Mouse (Mus musculus) frontal cortex, adult (tissue): Measurements from ENCODE around the gene Cntln.

Source experiments
- ATAC-seq: cut with Nextera tagmentation; 2 replicates; pipeline ENCODE4 v1.9.2; 2017; ENCODE audit warnings: mild to moderate bottlenecking, moderate library complexity, mixed read lengths; ENCODE audit not compliant: low TSS enrichment

Gene Cntln

GRCm38 (mm10) chr4:84884111-84884538 is at the start of gene Cntln:
Gene Cntln, plus strand, starts transcription at chr4:84884309.
- peak; percentile 94 for ATAC-seq

- peak; percentile 92 for ATAC-seq
These were observed 47.1 kb upstream of the Cntln start for GRCm38 (mm10) chr4:84836979-84837378.

GRCm38 (mm10) chr4:84838545-84838944 is 45.6 kb upstream of the Cntln start:
- no peak for ATAC-seq

- no peak for ATAC-seq
These were observed 44.6 kb upstream of the Cntln start for GRCm38 (mm10) chr4:84839466-84839865.

GRCm38 (mm10) chr4:84857588-84857987 is 26.5 kb upstream of the Cntln start:
- no peak for ATAC-seq

GRCm38 (mm10) chr4:84876347-84876746 is 7.8 kb upstream of the Cntln start:
- peak; percentile 94 for ATAC-seq

GRCm38 (mm10) chr4:84883646-84884045 is 463 bp upstream of the Cntln start:
- no peak; the same call in 1 of the 2 replicates for ATAC-seq

GRCm38 (mm10) chr4:84884539-84885270 is 596 bp downstream of the Cntln start:
- ATAC-seq, result peak; percentile 53

- no peak for ATAC-seq
These were observed 1.1 kb downstream of the Cntln start for GRCm38 (mm10) chr4:84885271-84885540.

- ATAC-seq, result no peak
These were observed 34.3 kb downstream of the Cntln start for GRCm38 (mm10) chr4:84918393-84918792.

- ATAC-seq, result no peak
These were observed 50.3 kb downstream of the Cntln start for GRCm38 (mm10) chr4:84934342-84934929.

- 0 out of 2 replicates have a peak, but pooled peaks have one; percentile 38 for ATAC-seq
These were observed 58.0 kb downstream of the Cntln start for GRCm38 (mm10) chr4:84942059-84942458.

- no peak for ATAC-seq
These were observed 58.5 kb downstream of the Cntln start for GRCm38 (mm10) chr4:84942651-84943050.

- ATAC-seq, result no peak
These were observed 60.0 kb downstream of the Cntln start for GRCm38 (mm10) chr4:84944100-84944499.

- no peak for ATAC-seq
These were observed 62.3 kb downstream of the Cntln start for GRCm38 (mm10) chr4:84946450-84946849.

GRCm38 (mm10) chr4:84976875-84977646 is 93.0 kb downstream of the Cntln start:
- ATAC-seq, result no peak

GRCm38 (mm10) chr4:84995520-84996348 is 111.6 kb downstream of the Cntln start:
- ATAC-seq, result peak; percentile 94

GRCm38 (mm10) chr4:85005581-85005980 is 121.5 kb downstream of the Cntln start:
- ATAC-seq, result no peak

- ATAC-seq, result no peak
These were observed 122.7 kb downstream of the Cntln start for GRCm38 (mm10) chr4:85006789-85007188.

- no peak for ATAC-seq
These were observed 126.7 kb downstream of the Cntln start for GRCm38 (mm10) chr4:85010846-85011245.

GRCm38 (mm10) chr4:85045748-85046147 is 161.6 kb downstream of the Cntln start:
- ATAC-seq, result no peak
